Mouse (Mus musculus) monocyte, adult 59 days (primary cell): ENCODE measurements around the gene Stxbp5. TPM values are rescaled to one million over a fixed set of nuclear protein-coding genes. Genes with fewer than 3 reads are reported as not detected.

Experiments
- total RNA-seq, 2 experiments: library from RNA; stranded (reverse); gene quantifications; one replicate each; pipeline ENCODE4 v1.2.4; 2023

Gene Stxbp5
- 10 to 100 TPM; 21.2 to 27.1 TPM for total RNA-seq

GRCm38 (mm10) chr10:9901071-9901696, at the start of gene Stxbp5:
Gene Stxbp5 (minus strand): TSS chr10:9901079.

Other genes with a start within 250 kb of the Stxbp5 start
- gene Samd5, start 225.9 kb downstream of the Stxbp5 start, total RNA-seq: not detected